Mouse (Mus musculus): ENCODE results near the gene Cdca8. TPM values are rescaled to one million over a fixed set of nuclear protein-coding genes. Genes with fewer than 3 reads are reported as not detected.

The Cdca8 gene
- total RNA-seq, 2 experiments from 2014 or later, result 272 to 294 TPM

DNA sequence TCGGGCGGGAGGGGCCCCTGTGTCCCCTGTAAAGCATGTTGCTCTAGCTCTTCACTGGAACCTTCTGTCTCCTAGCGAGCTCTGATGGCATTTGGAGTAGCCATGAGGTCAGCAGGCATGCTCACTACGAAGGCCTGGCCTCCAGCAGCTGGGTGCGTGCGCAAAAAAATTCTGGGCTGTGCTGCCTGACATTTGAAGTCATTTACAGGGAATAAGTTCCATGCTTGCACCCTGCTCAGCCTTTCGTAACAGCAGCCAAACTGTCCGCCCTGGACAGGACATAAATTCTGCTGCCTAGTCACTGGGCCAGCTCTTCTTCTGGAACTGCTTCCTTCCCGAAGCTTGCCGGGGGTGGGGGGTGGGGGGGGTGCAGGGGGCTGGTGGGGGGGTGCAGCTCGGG lies 20.0 kb upstream of the Cdca8 start:
- ATAC-seq (replicated peaks; ENCODE audit: low FRiP score, poor library complexity, severe bottlenecking), result no peak

DNA sequence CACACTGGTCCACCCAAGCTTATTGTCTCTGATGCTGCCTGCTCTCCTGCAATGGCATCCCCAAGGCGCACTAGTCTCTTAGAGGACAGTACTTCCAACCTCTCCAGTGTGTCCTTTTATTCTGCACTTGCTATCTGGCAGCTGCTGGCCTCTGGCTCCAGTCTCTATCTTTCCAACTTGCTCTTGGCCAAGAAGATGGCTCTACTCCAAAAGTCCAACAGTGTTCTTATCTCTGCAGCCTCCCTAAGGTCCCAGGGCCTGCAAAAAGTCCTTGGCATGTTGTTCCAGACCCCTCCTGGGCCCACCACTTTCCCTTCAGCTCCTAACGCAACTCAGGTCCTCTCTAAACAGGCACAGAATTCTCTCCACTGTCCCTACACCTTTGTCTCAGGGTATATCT lies 18.2 kb upstream of the Cdca8 start:
- no peak for ATAC-seq (replicated peaks; ENCODE audit: low FRiP score, poor library complexity, severe bottlenecking)

DNA sequence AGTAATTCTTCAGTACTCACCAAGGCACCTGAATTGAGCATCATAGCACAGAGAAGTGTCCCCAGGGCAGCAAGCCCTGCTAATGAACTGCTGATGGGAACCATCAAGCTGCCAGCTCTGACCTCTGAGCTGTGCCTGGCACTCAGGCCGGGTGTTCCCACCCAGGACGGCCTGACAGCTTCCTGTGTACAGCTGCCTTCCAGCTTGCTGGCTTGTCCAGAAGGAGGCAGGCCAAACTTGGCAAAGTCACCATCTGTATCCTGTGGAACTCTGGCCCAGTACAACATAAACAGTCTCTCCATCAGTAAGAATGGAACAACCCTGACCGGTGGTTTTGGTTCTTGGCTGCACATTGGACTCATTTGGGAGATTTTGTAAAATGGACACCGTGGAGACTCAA lies 14.4 kb upstream of the Cdca8 start:
- no peak for ATAC-seq (replicated peaks; ENCODE audit: low FRiP score, poor library complexity, severe bottlenecking)

DNA sequence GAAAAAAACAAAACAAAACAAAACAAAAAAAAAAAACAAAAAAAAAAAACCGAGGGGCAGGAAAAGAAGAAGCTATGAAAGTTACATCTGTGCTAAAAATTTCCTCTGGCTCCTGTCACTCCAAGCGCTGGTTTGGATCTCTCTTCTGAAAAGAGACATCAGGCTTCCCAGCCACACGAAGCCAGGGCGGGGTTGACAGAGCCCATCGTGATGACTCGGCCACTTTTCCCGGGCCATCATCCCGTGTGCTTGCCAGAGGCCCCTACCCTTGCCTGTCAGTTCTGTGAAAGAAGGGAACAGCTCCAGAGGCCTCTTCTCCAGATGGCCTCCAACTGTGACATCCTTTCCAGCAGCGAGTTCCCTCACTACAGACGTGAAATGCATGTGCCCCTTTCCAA lies 11.9 kb upstream of the Cdca8 start:
- ATAC-seq (replicated peaks; ENCODE audit: low FRiP score, poor library complexity, severe bottlenecking), result no peak

DNA sequence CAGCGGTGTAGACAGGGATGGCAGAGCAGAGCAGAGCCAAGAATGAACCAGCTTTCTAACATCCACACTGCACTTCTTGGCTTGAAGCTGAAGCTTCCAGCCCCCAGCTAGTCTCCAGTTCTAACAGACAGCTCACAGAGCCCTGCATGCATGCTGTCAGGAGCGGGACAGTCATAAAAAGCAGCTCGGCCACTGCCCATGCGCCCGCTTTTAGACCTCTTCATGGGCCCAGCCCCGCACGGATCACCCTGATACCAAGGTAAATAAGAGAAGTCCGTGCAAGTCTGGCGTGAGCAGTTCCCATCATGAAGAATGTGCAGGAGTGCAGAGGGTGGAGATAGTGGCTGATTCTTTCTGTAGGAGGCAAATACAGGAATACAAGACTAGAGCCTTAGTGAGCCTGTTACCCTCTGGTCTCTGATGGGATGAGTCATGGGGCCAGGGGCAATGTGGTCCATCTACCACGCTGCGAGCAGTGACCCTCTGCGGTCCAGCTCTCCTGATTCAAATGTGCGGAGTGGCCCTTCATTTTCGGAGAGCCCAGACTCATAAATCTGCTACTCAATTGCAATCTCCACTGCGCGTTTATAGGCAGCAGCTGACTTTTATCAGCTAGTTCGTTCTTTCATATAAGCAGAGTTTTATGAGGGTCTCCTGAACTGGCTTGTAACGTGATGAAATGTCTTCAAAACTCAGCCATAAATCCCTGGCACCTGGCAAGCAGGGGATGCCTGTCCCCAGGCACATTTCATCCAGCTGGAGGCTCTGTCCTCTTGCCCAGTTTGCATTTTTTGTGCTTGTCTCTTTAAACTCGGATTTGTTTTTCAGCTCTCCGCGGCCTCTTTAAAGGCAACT lies 11.3 kb upstream of the Cdca8 start:
- no peak for ATAC-seq (replicated peaks; ENCODE audit: low FRiP score, poor library complexity, severe bottlenecking)

DNA sequence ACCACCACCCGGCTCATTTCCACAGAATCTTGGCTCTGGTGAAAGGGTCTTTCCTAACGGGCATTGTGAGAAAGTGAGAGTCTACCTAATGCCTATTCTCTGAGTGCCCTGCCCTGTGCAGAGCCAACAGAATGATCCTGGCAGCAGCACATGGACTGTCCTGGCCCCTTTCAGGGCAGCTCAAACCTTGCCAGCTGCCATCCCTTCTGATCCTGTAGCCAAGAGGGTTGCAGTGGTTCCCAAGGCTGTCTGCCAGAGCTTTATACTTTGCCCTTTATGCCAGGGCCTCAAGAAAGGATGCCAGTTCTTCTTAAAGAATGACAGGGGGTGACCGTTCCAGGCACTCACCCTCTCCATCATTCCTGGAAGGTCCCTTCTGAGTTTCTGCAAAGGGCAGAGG lies 10.4 kb upstream of the Cdca8 start:
- ATAC-seq (replicated peaks; ENCODE audit: low FRiP score, poor library complexity, severe bottlenecking), result no peak

DNA sequence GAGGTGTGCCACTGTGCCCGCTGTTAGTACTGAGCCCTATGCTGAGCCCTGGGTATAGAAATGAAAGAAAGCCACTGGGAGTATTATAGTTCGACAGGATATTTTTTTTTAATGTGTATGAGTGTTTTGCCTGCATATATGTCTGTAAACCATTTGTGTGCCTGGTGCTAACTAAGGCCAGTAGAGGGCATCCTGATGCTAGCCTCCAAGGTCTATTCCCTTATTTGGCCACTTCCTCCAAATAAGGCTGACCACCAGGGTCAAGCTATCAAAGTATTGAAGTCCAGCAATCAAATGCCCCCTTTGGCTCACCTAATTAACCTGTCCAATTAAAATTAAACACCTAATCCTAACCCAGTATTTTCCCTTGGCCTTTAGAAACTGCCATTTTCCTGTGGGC lies 5.8 kb upstream of the Cdca8 start:
- no peak for ATAC-seq (replicated peaks; ENCODE audit: low FRiP score, poor library complexity, severe bottlenecking)

DNA sequence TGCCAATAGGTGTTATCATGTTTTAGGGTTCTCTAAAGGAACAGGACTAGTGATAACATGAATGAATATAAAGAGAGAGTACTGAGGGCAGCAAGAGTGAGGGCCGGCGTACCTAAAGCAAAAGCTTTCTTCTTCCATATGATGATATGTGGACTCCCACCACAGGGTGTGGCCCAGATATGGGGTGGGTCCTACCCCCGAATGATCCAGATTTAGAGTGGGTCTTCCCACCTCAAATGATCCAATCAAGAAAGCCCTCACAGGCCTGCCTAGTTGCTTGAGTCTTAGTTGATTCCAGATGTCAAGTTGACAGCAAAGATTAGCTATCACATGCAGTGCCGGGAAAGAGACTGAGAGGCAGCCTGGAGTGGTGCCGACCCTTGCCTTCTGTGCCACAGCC lies 4.7 kb upstream of the Cdca8 start:
- ATAC-seq (replicated peaks; ENCODE audit: low FRiP score, poor library complexity, severe bottlenecking), result no peak

DNA sequence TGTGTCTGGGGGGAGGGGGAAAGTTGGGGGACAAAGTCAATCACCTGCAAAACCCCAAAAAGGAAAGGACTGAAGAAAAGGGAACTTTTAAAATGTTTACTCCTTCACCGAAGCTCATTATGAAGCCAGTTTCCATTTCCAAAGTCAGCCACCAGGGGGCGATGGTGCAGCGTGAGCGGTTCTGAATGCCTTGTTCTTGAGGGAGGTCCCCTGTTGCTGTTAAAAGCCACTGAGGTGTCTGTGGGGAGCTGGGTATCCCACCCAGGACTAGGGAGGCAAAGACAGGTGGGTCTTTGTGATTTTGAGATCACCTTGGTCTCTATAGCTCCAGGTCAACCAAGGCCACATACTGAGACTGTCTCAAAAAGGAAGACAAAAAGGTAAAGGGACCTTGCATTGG lies 3.9 kb upstream of the Cdca8 start:
- peak; percentile 71 for ATAC-seq (replicated peaks; ENCODE audit: low FRiP score, poor library complexity, severe bottlenecking)

DNA sequence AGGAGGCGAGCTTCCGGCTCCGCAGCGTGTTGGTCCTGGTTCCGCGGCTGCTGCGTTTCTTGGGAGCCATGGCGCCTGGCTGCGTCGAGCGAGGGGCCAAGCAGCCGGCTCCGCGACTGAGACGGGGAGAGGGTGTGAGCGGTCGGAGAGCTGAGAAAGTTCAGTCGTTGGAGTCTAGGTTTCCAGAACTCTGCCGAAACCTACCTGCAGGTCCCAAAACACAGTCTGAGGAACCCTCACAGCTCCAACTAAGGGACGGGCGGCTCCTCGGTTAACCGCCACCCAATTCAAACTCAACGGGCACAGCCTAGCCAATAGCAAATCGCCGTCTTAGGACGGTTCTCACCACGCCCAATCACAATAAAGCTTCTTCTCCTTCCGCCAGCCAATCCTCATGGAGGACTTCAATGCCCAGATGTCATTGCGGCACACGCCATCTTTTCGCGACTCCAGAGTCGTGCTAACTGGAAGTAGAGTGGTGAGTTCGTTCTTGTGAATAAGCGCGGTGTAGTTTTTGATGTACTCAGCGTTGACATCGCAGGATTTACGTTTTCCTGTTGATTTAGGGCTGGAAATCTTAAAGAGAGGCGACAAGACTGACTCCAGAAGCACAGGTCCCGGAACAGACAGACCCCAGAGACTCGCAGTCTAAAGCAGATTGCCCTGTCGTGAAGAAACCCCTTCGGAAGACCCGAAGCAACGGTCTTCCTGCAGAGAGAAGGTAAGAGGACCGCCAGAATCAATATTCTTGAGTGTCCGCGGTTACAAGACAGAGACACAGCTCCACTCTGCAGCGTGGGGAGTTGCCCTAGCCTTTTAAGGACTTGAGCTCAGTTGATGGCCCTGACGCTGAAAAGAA lies 2.3 kb downstream of the Cdca8 start, which contains the start of gene 9930104L06Rik:
TSS of gene 9930104L06Rik (plus strand) at position 436 of the 859 bp plus-strand sequence.
- ATAC-seq (replicated peaks; ENCODE audit: low FRiP score, poor library complexity, severe bottlenecking), result peak; percentile 96

DNA sequence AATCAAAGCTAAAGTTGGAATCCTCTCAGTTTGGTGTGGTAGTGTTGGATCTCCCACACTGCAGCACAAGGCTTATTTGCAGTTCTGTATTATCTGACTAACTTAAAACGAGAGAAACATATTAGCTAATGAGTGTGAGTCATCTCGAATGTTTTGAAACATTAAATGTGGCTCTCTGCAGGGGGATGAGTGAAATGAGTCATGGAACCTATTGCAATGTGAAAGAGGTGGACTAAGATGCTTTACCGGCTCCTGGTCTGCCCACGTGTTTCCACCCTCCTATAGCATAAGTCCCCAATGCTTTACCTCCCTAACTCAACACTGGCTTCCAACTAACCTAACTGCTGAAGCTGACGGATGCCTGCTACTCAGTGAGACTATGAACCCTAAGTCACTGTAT lies 11.0 kb downstream of the Cdca8 start:
- ATAC-seq (replicated peaks; ENCODE audit: low FRiP score, poor library complexity, severe bottlenecking), result no peak

DNA sequence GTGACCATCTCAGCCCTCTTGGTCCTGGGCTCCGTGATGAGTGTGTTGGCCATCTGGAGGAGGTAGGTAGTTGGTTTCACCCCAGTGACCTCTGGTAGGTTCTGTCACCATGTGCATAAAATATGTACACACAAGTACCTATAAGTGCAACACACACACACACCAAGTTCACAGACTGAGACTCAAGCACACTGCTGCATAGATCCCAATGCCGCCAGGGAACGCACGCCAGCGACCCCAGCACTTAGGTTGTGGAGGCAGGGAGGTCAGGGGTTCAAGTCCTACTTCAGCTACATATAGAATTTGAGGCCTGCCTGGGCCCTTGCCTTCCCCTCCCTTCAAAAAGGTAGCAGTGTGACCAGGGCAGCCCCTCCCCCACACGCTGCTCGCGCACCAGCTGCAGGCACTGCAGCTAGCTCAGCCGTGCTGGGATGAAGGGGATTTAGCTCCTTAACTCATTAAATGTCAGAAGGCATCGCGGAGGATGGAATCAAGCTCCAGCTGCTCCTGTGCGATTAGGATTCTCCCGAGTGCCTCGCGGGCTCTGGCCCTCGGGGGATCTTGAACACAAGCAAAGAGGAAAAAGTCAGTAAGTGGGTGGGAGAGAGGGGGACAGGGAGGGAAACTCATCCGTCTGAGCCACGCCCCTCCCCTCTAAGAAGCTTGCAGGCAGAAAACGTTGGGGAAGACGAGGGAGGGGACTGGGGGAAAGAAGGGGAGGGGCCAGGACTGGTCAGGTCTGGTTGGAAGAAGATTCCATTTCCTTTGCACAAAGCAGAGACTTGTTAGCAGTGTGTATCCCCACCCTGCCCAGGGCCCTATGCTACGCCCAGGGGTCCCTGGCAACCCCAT lies 32.9 kb downstream of the Cdca8 start:
- 0 out of 2 replicates have a peak, but pooled peaks have one; percentile 14 for ATAC-seq (replicated peaks; ENCODE audit: low FRiP score, poor library complexity, severe bottlenecking)

DNA sequence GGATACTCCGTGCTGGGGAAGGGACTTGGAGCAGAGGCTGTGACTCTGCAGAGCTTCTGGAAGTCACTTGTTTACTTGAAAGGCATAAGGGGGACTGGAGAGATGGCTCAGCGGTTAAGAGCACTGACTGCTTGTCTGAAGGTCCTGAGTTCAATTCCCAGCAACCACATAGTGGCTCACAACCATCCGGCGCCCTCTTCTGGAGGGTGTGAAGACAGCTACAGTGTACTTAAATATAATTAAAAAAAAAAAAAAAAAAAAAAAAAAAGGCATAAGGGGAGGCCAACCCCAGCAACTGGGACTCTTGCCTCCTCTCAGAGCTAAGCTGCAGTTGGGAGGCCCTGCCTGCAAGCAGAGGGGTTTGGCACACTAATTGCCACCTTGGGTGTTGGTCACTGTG lies 33.7 kb downstream of the Cdca8 start:
- no peak for ATAC-seq (replicated peaks; ENCODE audit: low FRiP score, poor library complexity, severe bottlenecking)

DNA sequence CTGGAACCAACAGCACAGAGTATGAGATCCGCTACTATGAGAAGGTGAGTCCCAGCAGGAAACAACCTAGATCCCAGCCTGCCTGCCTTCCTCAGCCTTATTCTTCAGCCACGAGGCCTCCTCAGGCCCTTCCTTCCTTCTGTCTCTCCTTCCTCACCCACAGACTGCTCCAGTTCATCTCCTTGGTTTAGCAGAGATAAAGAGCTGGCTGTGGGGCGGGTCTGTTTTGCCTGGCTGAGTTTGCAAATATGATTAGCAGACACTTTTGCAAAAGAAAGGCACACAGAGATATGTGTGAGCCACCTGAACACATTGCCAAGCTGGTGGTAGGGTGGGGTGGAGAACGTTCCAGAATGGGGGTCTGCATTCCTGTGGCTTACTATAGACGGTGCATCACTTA lies 39.2 kb downstream of the Cdca8 start:
- no peak for ATAC-seq (replicated peaks; ENCODE audit: low FRiP score, poor library complexity, severe bottlenecking)

DNA sequence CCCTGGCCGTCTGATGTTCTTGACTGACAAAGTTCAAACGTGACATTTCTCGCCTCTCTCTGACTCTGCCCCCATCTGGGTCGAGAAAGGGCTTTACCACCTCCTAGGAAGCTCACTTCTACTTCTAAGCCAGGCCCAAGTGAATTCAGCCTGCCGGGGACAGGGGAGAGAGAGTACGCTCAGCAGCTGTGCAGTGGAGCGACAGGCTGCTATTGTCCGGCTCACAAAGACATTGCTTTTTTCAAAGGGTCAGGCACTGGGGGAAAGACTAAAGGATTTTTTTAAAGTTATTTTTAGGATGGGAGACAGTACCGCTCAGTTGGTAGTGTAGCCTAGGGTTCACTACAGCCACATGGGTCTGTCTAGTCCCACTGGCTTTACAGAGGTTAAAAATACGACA lies 40.7 kb downstream of the Cdca8 start:
- ATAC-seq (replicated peaks; ENCODE audit: low FRiP score, poor library complexity, severe bottlenecking), result no peak

DNA sequence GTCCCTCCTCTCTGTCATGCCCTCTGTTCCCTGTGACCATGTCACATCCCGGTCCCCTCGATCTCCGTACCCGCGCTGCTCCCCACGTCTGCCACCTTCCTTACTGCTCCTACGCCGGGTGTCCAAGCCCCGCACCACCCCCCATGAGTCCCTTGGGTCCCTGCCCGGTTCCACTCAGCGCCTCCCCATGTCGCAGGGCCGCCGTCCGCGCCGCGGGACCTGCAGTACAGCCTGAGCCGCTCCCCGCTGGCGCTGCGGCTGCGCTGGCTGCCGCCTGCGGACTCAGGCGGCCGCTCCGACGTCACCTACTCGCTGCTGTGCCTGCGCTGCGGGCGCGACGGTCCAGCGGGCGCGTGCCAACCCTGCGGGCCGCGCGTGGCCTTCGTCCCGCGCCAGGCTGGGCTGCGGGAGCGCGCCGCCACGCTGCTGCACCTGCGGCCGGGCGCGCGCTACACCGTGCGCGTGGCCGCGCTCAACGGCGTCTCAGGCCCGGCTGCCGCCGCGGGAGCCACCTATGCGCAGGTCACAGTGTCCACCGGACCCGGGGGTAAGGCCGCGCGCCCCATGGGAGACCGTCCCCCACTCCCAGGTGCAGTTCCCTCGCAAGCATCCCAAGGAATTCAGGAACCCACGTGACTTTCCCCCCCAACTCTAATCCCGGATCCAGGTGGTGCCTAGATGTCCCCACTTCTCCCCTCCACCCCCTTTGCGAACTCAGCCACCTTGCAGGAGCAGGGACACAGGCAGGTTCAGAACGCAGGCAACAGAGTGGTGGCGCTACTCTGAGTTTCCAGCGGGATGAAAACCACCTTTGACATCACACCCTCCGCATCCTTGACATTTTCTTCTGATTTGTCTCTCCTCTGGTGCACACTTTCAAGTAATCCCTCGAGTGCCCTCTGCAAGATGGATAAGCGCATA lies 44.3 kb downstream of the Cdca8 start:
- ATAC-seq (replicated peaks; ENCODE audit: low FRiP score, poor library complexity, severe bottlenecking), result 0 out of 2 replicates have a peak, but pooled peaks have one; percentile 14

DNA sequence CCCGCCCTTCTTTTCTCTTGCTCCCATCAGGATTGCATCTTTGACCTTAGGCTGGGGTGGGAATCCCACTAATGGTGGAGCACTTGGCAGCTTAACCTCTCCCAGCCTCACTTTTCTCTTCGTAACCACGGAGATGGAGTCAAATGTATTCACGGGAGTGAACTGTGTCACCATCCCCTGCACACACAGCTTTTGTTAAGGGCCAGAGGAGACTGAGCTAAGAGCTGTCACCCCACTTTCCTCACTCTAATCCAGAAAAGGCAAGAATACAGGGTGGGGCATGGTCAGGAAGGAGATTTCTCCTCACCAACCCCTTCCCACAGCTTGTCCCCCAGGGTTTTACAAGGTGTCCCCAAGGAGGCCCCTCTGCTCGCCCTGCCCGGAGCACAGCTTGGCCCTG lies 45.3 kb downstream of the Cdca8 start:
- no peak for ATAC-seq (replicated peaks; ENCODE audit: low FRiP score, poor library complexity, severe bottlenecking)

DNA sequence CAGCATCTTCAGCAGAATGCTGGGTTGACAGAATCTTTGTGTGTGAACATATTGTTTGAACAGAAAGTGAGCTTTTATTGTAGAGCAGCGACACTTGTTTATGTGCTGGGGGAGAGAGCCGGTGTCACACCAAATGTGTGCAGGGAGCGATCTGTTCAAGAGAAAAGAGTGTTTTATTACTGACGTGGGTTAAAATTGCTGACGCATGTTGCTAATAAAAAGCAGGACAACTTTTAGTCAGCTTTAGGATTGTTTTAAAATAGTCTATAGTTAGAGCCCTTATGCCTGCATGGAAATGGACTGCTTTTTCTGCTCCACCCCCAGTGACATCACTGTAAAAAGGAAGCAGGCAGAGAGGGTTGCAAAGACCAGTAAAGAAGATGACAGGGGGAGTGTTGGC lies 48.3 kb downstream of the Cdca8 start:
- no peak for ATAC-seq (replicated peaks; ENCODE audit: low FRiP score, poor library complexity, severe bottlenecking)

DNA sequence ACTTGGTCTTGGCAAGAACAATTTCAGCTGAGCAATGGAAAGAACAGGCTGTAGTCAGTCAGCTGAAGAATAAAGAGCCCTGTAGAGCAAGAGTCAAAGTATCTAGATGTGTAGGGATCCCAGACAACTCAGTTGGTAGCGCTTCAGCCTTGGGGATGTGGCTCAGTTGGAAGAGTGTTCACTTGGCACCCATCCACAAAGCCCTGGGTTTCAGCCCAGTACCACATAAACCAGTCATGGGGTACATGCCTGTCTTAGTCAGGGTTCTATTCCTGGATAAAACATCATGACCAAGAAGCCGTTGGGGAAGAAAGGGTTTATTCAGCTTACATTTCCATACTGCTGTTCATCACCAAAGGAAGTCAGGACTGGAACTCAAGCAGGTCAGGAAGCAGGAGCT lies 49.2 kb downstream of the Cdca8 start:
- no peak for ATAC-seq (replicated peaks; ENCODE audit: low FRiP score, poor library complexity, severe bottlenecking)

All from erythroid progenitor cell, adult 5-6 weeks (primary cell).